Mouse (Mus musculus) forebrain, embryonic 10.5 days (tissue): ENCODE results near the gene Tef. TPM values are rescaled to one million over a fixed set of nuclear protein-coding genes. Genes with fewer than 3 reads are reported as not detected.

ENCODE experiments used
- DNase-seq: peaks from one replicate; pipeline ENCODE4 v3.0.0-alpha.2; 2017; ENCODE audit warnings: low spot score; ENCODE audit errors: extremely low spot score
- H3K27ac ChIP-seq: fragments of 300-500 bp; sonication (generic); 2 replicates; pipeline ENCODE4 v1.5.1; 2016; ENCODE audit warnings: mild to moderate bottlenecking
- H3K27me3 ChIP-seq: fragments of 300-500 bp; sonication (generic); 2 replicates; pipeline ENCODE4 v1.6.1; 2016; ENCODE audit warnings: mild to moderate bottlenecking; ENCODE audit not compliant: poor library complexity, severe bottlenecking
- H3K36me3 ChIP-seq: fragments of 300-500 bp; sonication (generic); replicated peaks from 2 replicates; pipeline ENCODE4 v1.6.1; 2016; ENCODE audit warnings: mild to moderate bottlenecking, moderate library complexity
- H3K4me1 ChIP-seq: fragments of 300-500 bp; sonication (generic); 2 replicates; pipeline ENCODE4 v1.6.1; 2016
- H3K4me3 ChIP-seq: fragments of 300-500 bp; sonication (generic); 2 replicates; pipeline ENCODE4 v1.5.1; 2016; ENCODE audit warnings: mild to moderate bottlenecking, moderate library complexity
- H3K9me3 ChIP-seq: fragments of 300-500 bp; sonication (generic); 2 replicates; pipeline ENCODE4 v1.6.1; 2016; ENCODE audit warnings: mild to moderate bottlenecking, moderate library complexity
- WGBS: fragments of 180-500 bp; shearing (Covaris S2); methylation state at CpG from one replicate; pipeline ENCODE4 v1.1.7; 2016; 5-methylcytosine and 5-hydroxymethylcytosine counted together
- polyA plus RNA-seq: library from polyadenylated mRNA; unstranded; fragments of >200 nt; fragmentation: Nextera tagmentation; extraction: Ambion mirVana; gene quantifications from 2 replicates; pipeline ENCODE4 v1.2.1, GENCODE M21; 2016

Tef gene
- polyA plus RNA-seq, 1 experiment from 2014 or later = 13.7 TPM

DNA sequence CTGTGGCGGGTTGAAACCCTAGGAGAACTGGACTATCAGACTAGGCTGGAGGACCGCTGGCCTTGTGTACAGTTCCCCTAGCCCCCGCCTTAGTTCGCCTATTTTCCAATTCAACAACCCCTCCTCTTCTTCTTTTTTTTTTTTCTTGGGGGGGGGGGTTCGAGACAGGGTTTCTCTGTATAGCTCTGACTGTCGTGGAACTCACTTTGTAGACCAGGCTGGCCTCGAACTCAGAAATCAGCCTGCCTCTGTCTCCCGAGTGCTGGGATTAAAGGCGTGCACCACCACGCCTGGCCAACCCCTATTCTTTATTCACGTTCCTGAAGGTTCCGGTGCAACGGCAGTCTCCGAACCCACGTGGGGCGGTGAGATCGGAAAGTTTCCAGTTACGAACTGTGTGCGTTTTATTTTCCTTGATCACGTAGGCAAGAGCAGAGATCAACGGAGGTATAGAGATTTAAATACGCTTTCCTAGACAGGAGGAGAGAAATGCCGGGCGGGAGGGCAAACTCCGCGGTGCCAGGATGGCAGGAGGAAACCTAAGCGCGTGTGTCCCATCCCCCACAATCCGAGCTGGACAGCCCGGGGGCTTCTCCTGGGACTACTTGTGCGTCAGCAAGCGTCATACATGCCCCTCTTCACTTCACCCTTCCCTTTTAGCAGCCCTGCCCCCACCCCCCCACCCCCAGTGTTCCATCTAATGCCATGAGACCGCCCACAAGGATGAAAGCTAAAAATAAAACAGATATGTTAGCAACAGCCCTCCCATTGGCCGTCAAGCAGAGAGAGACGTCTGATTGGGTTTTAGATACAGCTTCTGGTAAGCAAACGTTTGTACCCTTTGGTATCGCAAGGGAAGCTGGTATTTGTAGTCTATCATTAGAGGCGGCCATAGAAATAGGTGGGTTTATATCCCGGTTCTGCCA lies 57.4 kb downstream of the Tef start:
- DNase-seq = peak; percentile 90
- Histone ChIP-seq H3K9me3 (no peaks in the 10 kb centered on the region), H3K36me3 (peaks cover 18% of the 10 kb centered on the region), H3K27ac (peak overlapping the region; percentile 95), H3K4me1 (peaks cover 45% of the 10 kb centered on the region), H3K4me3 (peak overlapping the region; percentile 96), H3K27me3 (no peaks in the 10 kb centered on the region)
- under 1% methylated on average over 39 of the region's 39 CpGs for WGBS

DNA sequence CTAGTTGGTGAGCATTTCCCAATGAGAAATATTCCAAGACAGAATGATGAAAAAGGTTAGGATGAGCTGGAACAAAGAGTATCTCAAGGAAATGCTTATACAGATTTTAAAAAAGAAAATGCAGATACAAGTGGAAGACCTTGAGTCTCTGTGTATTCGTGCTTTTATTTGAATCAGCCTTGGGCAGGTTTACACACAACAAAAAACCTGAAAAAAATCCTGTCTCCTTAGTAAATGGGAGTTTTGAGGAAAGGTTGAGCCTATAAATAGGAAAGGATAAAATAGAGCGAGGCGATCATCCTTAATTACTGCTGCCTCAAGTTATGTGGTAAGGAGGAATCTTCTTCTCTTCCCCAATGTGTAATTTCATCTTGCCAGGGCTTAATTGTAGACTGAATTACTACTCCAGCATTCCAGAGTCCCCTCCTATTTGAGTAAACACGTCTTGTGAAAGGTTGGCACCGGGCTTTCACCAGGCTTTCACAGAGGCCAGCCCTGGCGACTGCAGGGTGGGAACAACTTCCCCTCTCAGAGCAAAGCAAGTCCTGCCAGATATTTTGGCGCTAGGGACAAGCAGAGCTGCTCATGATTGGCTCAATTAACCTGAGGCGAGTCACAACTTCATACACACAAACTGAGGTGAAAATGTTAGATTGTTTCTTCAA lies 58.4 kb downstream of the Tef start:
- no peaks in the 10 kb centered on the region for H3K9me3 ChIP-seq
- H3K27me3 ChIP-seq = no peaks in the 10 kb centered on the region
- peak overlapping the region; percentile 96; the same call in 1 of the 2 replicates for H3K4me3 ChIP-seq
- 49% methylated on average over 8 of the region's 8 CpGs for WGBS
- peaks cover 22% of the 10 kb centered on the region for H3K36me3 ChIP-seq
- no peak for DNase-seq
- no peak overlapping the region for H3K27ac ChIP-seq
- peaks cover 37% of the 10 kb centered on the region for H3K4me1 ChIP-seq

DNA sequence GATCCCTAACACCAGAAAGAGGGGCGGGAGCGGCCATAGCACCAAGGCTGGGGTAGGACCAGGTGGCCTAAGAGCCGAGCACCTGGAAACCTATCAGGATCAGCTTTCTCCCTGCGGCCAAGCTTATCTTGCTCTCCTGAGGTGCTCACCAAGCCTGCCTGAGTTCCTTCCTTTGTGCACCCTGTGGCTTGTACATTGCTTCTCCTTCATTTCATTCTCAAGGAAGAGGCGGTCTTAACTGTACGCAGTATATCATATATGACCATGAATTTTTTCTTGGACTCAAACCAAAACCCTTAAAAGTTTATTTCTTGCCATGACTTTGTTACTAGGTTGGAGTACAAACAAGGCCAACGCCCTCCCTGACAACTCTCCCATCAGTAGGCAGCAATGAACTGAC lies 62.0 kb downstream of the Tef start:
- Histone ChIP-seq H3K36me3 (peaks cover 58% of the 10 kb centered on the region), H3K27ac (no peak overlapping the region)
- WGBS = 93% methylated on average over 7 of the region's 7 CpGs

DNA sequence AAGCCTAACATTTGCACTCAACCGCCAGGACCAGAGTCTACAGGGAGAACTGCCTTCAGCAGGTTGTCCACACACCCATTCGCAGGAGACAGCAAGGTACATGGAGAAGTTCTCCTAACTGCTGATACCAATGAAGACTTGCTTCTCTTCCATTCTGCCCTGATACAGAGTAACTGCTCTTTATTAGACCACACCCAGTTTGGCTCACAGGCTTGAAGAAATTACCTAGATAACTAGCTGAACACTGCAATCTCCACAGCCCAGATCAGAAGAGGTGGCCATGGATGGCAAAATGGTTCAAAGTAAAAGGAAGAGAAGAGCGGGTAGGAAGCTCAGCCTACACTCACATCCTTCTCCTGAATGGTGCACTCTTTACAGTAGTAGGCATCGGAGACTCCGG lies 67.8 kb downstream of the Tef start:
- no peaks in the 10 kb centered on the region for H3K9me3 ChIP-seq
- no peak overlapping the region for H3K4me3 ChIP-seq
- no peak overlapping the region for H3K27ac ChIP-seq
- 97% methylated on average over 5 of the region's 5 CpGs for WGBS
- H3K4me1 ChIP-seq = peaks cover 28% of the 10 kb centered on the region
- DNase-seq = no peak
- peaks cover 59% of the 10 kb centered on the region for H3K36me3 ChIP-seq
- H3K27me3 ChIP-seq = no peaks in the 10 kb centered on the region

More for the DNA sequence above, 62.0 kb downstream of the Tef start:
- H3K4me3 ChIP-seq = no peak overlapping the region
- peaks cover 9% of the 10 kb centered on the region for H3K4me1 ChIP-seq
- H3K27me3 ChIP-seq = no peaks in the 10 kb centered on the region
- no peak for DNase-seq
- no peaks in the 10 kb centered on the region for H3K9me3 ChIP-seq

DNA sequence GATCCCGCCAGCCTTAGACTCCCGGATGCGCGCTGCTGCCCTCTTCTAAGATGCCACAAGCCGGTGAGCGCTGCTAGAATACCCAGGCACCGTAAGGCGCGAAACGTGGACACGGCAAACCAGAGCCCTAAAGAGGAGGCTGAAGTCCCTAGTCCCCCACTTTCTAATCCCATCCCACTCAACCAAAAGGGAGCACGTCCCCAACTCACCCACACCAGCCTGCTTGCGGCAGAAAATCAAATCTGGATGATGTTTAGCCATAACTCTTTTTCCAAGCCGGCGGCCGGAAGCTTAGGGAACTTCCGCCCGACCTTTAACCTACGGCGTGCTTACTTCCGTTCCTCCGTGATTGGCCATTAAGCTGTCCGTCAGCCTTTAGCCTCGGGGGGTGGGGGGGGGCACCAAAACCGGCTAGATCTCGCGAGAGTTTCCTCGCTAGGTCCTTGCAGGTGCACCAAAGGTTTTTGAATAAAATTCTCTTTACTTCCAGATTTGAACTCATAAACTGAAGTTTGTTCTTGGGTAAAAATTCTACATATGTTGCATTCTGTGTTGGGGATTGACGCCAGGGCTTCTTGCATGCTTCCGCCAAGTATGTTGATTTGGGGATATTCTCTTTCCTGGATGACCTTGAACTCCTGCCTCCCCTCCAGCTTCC lies 69.5 kb downstream of the Tef start, which contains the start of gene Phf5a:
Gene Phf5a (minus strand): TSS at position 308 of the 658 bp plus-strand sequence.
- peak; percentile 94 for DNase-seq
- peaks cover 41% of the 10 kb centered on the region for H3K36me3 ChIP-seq
- H3K27me3 ChIP-seq = no peaks in the 10 kb centered on the region
- H3K4me3 ChIP-seq = peak within 1 kb of the TSS; percentile 99
- peaks cover 28% of the 10 kb centered on the region for H3K4me1 ChIP-seq
- WGBS = under 1% methylated on average over 30 of the region's 30 CpGs
- H3K27ac ChIP-seq = peak within 1 kb of the TSS; percentile 97
- no peaks in the 10 kb centered on the region for H3K9me3 ChIP-seq

DNA sequence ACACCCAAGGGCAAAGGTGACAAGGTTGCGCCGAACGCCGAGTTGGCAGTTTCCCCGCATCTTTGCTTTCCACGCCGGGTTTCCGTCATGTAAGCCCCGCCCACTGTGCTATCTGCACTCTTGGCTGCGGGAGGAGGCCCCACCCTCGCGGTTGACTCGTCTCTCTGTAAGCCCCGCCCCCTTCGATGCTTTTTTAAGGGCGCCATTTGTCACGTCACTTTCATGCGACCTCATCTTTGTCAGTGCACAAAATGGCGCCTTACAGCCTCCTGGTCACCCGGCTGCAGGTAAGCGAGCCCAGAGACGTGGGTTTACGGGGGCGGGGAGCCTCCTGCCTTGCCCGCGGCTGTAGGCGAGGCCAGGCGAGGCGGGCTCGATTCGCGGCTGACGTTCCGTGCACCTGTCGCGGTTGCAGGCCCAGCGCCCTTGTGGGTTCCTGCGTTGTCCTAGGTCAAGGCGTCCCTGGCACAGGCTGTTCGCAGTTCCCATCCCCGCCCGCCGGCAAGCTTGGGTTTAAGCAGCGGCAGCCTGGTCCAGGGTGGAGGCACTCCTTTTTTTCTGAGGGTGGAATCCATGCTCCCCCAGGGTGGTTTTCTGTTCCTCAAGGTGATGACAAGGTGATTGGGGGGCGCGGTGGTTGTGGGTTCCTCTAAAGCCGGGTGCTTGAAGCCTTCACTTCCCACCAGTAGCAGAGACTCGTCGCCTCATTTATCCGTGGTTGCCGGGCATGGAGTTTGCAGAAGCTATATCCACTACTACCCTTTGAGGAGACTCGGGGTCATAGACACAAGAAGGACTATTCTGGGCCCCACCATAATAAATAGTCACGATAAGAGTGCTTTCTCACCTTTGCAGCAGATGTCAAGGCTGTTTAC lies 70.3 kb downstream of the Tef start, which contains the start of gene Aco2:
Gene Aco2 (plus strand): TSS at position 48 of the 875 bp plus-strand sequence.
- Histone ChIP-seq H3K9me3 (no peaks in the 10 kb centered on the region), H3K27me3 (no peaks in the 10 kb centered on the region), H3K36me3 (peaks cover 36% of the 10 kb centered on the region), H3K27ac (peak within 1 kb of the TSS; percentile 97), H3K4me1 (peaks cover 28% of the 10 kb centered on the region), H3K4me3 (peak within 1 kb of the TSS; percentile 99)
- DNase-seq = peak; percentile 98
- WGBS = under 1% methylated on average over 53 of the region's 53 CpGs

Other genes with a start within 250 kb of the Tef start
- 16.3 and 19.8 TPM in 2 replicates for gene Ep300, start 217.1 kb upstream of the Tef start, polyA plus RNA-seq
- gene L3mbtl2, start 138.5 kb upstream of the Tef start, polyA plus RNA-seq = 51.4 and 53.1 TPM in 2 replicates
- gene Chadl, start 105.1 kb upstream of the Tef start, polyA plus RNA-seq = 2.3 and 2.4 TPM in 2 replicates
- gene Zc3h7b, start 57.4 kb upstream of the Tef start, polyA plus RNA-seq = 43.4 and 44.3 TPM in 2 replicates
- 196 and 198 TPM in 2 replicates for gene Rangap1, start 56.9 kb upstream of the Tef start, polyA plus RNA-seq
- 20.1 and 20.3 TPM in 2 replicates for gene Tob2, start 56.4 kb downstream of the Tef start, polyA plus RNA-seq
- 255 and 271 TPM in 2 replicates for gene Phf5a, start 69.5 kb downstream of the Tef start, polyA plus RNA-seq
- gene Aco2, start 69.9 kb downstream of the Tef start, polyA plus RNA-seq = 147 and 148 TPM in 2 replicates
- 84.0 and 90.8 TPM in 2 replicates for gene Polr3h, start 123.8 kb downstream of the Tef start, polyA plus RNA-seq
- 9.2 and 10.7 TPM in 2 replicates for gene Csdc2, start 134.3 kb downstream of the Tef start, polyA plus RNA-seq
- 37.1 and 39.3 TPM in 2 replicates for gene Pmm1, start 158.5 kb downstream of the Tef start, polyA plus RNA-seq
- gene 1700029P11Rik, start 178.1 kb downstream of the Tef start, polyA plus RNA-seq = not detected in 2 replicates
- 90.8 and 94.9 TPM in 2 replicates for gene Xrcc6, start 185.4 kb downstream of the Tef start, polyA plus RNA-seq
- 35.2 and 36.5 TPM in 2 replicates for gene Desi1, start 231.4 kb downstream of the Tef start, polyA plus RNA-seq
- 386 and 402 TPM in 2 replicates for gene Snu13, start 245.2 kb downstream of the Tef start, polyA plus RNA-seq